Mouse (Mus musculus): ENCODE measurements around the gene Cep70.
A peak's percentile ranks its signal among the peaks of the same experiment; 100 is the strongest.

Gene Cep70

DNA sequence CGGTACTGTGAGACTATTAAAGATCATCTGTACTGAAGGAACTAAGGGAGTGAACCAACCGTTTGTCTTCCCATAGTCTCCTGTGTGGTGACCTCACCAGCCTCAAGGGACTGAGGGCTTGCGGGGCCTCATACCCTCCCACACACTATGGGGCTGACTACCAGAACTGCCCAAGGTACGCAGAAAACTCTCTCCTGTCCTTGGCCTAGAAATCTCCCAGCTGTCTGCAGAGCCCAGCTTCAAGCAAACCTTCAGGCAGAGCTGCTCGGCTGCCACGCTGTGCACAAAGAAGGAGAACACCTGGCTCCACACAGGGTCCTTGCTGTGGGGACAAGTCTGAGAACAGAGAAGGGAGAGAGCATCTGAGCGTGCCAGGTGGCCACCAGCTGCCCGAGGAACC lies 76.8 kb downstream of the Cep70 start:
- peak; percentile 7 to 10 for DNase-seq

DNA sequence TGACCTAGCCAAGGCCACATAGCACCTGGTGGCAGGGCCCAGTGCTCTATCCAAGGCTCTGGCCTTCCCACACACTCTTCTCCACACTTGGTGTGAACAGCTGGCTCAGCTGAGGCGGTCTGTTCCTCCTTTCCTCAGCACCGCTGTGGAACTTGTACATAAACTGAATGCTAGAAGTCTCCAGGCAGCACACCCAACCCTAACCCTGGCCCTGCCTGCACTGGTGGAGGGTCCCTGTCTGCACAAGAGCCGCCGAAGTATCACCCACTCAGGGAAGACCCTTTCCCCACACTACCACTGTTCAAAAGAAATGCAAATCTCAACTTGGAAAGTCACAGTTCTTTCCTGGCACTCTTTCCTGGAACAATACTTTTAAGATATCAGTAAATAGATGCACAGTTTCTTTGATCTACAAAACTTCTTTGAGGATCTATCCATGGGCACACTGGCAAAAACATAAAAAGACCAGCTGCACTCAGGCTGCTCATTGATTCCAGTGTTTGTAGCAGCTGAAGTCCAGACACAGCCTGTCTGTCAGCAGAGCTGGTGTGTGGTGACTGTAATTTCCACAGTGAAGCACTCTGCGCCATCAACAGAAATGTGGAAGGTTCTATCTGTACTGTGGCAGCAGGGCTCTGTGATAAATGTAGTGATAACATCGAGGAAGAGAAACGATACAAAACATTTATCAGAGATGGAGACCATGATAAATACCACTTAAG lies 82.2 kb downstream of the Cep70 start:
- no peak for DNase-seq

DNA sequence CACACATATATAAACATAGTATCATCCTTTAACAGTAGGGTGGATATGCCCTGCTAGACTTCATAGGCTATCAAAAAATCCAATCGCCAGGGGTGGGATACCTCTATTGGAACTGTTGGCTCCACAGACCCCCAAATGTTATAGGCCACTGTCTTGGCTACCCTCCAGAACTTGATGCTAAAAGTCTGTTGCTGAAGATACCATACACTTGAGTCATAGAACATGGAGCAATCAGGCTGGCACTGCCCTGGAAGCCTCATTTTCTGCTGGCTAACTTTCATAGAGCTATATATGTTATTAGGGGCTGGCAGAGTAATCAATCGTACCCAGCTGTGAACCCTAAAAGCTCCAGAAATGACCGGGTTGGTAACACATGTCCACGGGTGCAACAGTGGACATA lies 82.8 kb downstream of the Cep70 start:
- DNase-seq = no peak

- no peak for DNase-seq
Observed at GRCm38 (mm10) chr9:99326881-99327280, 83.7 kb downstream of the Cep70 start.

DNA sequence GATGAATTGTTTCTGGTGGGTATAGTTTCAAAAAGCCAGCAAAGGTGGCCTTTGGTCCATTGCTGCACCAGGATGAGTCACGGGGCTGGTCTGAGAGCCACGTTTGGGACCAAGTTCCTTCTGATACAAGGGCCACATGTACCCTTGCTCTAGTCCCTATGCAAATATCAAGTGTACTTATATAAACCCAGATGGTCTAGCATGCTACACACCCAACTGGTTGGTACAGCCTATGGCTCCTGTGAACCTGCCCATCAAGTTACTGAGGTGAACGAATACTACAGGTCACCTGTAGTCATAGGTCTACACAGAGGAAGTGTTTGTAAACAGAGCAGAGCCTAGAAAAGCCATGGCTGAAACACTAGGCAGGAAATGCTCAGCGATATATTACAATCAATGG lies 93.4 kb downstream of the Cep70 start:
- no peak for DNase-seq

GRCm38 (mm10) chr9:99338293-99338692 lies 95.1 kb downstream of the Cep70 start:
- DNase-seq = no peak

DNA sequence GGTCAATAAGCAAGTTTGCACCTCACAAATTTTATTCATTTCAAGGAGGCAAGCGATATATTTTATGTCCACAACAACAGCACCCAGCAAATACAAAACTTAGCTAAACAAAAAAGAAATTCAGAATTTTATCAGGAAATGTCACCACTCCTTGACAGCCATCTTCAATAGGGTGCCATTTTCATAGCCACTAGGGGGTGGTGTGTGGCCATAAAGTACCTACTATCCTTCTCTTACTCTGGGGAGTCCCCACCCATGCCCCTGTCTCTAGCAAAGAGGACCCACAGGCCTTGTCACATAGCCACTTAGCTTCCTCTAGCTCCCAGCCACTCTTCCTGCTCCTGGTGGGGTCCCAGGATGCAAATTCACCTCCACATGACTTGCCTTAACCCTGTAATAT lies 96.0 kb downstream of the Cep70 start:
- DNase-seq = no peak

DNA sequence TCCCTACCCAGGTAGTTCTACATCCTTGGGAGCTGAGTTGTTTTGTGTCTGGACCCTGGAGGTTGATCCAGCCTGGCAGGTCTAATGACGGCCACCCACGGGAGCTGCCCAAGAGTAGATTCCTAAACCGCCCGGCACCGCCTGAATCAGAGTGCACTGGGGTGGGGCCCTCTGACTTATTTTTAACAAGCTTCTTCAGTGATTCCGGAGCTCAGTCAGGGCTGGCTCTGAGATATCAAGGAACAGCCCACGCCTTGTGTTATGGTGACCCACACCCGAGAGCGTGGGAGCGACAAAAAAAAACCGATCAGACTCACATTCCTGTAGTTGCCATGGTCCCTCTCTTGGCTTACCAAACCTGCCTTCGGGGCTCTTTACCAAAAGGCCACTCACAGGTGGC lies 97.0 kb downstream of the Cep70 start:
- DNase-seq = no peak

GRCm38 (mm10) chr9:99341600-99341999 lies 98.4 kb downstream of the Cep70 start:
- no peak for DNase-seq

- no peak for DNase-seq
Observed at GRCm38 (mm10) chr9:99345351-99345792, 102.2 kb downstream of the Cep70 start.

Data from cerebellum, adult 18-20 months (tissue).